Mouse (Mus musculus) G1E (cell line): ENCODE results near the gene Ptprg. TPM values are rescaled to one million over a fixed set of nuclear protein-coding genes. Genes with fewer than 3 reads are reported as not detected.

Experiments
- ATAC-seq: 2 replicates; pipeline ENCODE4 v1.8.0; 2016; ENCODE audit warnings: mild to moderate bottlenecking; ENCODE audit not compliant: insufficient number of reproducible peaks, poor library complexity, low FRiP score, severe bottlenecking; ENCODE audit errors: extremely low read depth
- DNase-seq: peaks from one replicate; pipeline ENCODE4 v3.0.0; 2012; ENCODE audit warnings: low spot score
- H3K27me3 ChIP-seq: 2 replicates; pipeline ENCODE4 v1.6.1; 2012; ENCODE audit warnings: mild to moderate bottlenecking, low read length, inconsistent platforms; ENCODE audit not compliant: insufficient read depth
- H3K36me3 ChIP-seq: replicated peaks from 2 replicates; pipeline ENCODE3; 2012; ENCODE audit warnings: mild to moderate bottlenecking, inconsistent platforms
- H3K4me1 ChIP-seq: 2 replicates; pipeline ENCODE4 v1.6.1; 2012; ENCODE audit warnings: low read depth, low read length, inconsistent platforms, mixed read lengths; ENCODE audit not compliant: insufficient read depth
- H3K4me3 ChIP-seq: 2 replicates; pipeline ENCODE4 v1.5.1; 2012; ENCODE audit warnings: low read depth, mild to moderate bottlenecking, inconsistent platforms, low read length, moderate library complexity, mixed read lengths
- H3K9me3 ChIP-seq: replicated peaks from 2 replicates; pipeline ENCODE4 v1.6.1; 2012; ENCODE audit warnings: inconsistent platforms
- CTCF ChIP-seq: IDR thresholded peaks from 2 replicates; pipeline ENCODE4 v1.5.1; 2012; ENCODE audit warnings: low read depth, low read length, inconsistent platforms, mixed read lengths
- GATA1 ChIP-seq: IDR thresholded peaks from 2 replicates; pipeline ENCODE4 v1.6.1; 2012; ENCODE audit warnings: borderline replicate concordance, low read length, inconsistent platforms, mixed read lengths
- GATA2 ChIP-seq: IDR thresholded peaks from 2 replicates; pipeline ENCODE4 v1.6.1; 2012; ENCODE audit warnings: low read depth, low read length, inconsistent platforms, borderline replicate concordance
- POLR2AphosphoS5 ChIP-seq: IDR thresholded peaks from 2 replicates; pipeline ENCODE4 v1.6.1; 2012; ENCODE audit warnings: low read depth, low read length, inconsistent platforms; ENCODE audit not compliant: insufficient replicate concordance
- TAL1 ChIP-seq: conservative IDR thresholded peaks from 2 replicates; pipeline ENCODE4 v1.6.1; 2012; ENCODE audit warnings: low read depth, low read length, inconsistent platforms, mixed read lengths
- polyA plus RNA-seq: library from polyadenylated mRNA; stranded (reverse); fragments of >175 nt; gene quantifications from 2 replicates; pipeline ENCODE4 v1.2.3, GENCODE M21; 2012
- total RNA-seq, 2 experiments: library from RNA; stranded (forward) in 1 of 2; stranded (reverse) in 1 of 2; fragments of 200-1000 nt in 1 of 2; fragments of >200 nt in 1 of 2; fragmentation: Nextera tagmentation in 1 of 2; gene quantifications; 2 replicates each; pipeline ENCODE4 v1.2.3; 2014 to 2017

Gene Ptprg
- total and polyA plus RNA-seq, 3 experiments: 0.05 TPM; not detected in 2

DNA sequence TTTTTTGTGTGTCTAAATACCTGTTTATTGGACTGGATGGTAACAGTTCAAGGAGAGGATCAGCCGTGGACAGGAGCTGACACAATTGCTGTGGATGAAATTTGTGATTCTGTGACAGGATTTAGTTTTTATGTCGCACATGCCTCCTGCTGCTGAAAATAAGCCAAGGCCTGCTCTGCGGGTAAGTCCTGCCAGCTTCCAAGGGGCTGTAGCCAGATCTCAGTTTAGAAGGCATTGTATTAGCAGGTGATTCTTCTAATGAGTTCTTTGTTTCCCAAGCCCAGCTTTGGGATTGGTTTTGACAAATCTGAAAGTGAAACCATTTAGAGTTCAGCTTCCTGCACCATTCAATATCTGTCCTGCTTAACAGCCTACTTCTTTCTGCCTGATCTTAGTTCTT is 299.6 kb downstream of the Ptprg start:
- no peaks in the 10 kb centered on the region for H3K36me3 ChIP-seq
- H3K27me3 ChIP-seq: no peaks in the 10 kb centered on the region
- TF ChIP-seq POLR2AphosphoS5 (no peak), GATA1 (no peak), GATA2 (no peak), TAL1 (no peak), CTCF (no peak)
- ATAC-seq (no peak), DNase-seq (no peak)
- no peaks in the 10 kb centered on the region for H3K4me1 ChIP-seq
- H3K9me3 ChIP-seq: peaks cover 7% of the 10 kb centered on the region; the same call in 1 of the 2 replicates
- H3K4me3 ChIP-seq: no peak overlapping the region

DNA sequence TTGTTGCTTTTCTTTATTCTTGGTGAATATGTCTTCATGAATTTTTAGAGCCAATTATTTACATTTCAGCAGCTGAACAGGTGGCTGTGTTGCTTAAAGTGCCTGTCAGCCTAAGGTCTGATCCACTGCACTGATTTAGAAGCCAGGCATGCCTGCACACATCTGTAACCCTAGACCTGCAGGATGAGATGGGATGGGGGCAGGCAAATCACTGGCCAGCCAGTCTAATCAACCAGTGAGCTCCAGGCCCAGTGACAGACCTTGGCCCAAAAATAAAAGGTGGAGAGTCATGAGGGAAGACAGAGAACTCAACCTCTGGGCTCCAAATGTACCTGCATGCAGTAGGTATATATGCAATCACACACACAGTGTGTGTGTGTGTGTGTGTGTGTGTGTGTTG is 302.2 kb downstream of the Ptprg start:
- DNase-seq (no peak), ATAC-seq (no peak)
- Histone ChIP-seq H3K36me3 (no peaks in the 10 kb centered on the region), H3K4me3 (no peak overlapping the region), H3K4me1 (no peaks in the 10 kb centered on the region), H3K27me3 (no peaks in the 10 kb centered on the region), H3K9me3 (peaks cover 9% of the 10 kb centered on the region)
- TF ChIP-seq GATA1 (no peak), GATA2 (no peak), TAL1 (no peak), CTCF (no peak), POLR2AphosphoS5 (no peak)

DNA sequence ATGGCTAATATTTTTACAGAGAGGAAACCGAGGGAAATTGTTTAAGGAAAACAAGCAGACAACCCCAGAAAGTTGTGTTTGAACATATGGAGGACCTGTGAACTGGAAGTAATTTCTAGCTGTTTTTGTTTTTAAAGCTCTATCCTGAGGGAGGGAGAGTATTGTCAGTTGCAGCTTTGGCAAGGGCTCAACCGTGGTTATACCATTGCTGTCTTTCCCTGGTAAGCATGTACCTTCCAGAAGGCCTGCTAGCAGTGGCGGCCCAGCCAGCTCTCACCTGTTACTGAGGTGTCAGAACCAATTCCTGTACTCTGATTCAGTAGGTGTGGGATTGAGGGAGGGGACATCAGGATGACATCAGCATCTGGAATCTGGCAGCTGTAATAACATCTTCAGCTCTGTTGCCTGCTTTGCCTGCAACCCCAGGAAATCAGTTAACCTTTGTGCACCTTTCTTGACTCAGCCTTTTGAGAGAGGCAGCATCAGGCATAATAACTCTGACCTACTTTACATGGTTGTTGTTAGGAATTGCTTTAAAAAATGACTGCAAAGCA is 304.7 kb downstream of the Ptprg start:
- Histone ChIP-seq H3K9me3 (peaks cover 8% of the 10 kb centered on the region), H3K4me1 (no peaks in the 10 kb centered on the region), H3K36me3 (no peaks in the 10 kb centered on the region), H3K4me3 (no peak overlapping the region), H3K27me3 (no peaks in the 10 kb centered on the region)
- no peak for ATAC-seq
- TF ChIP-seq GATA2 (no peak), TAL1 (no peak), CTCF (no peak), GATA1 (no peak), POLR2AphosphoS5 (no peak)
- no peak for DNase-seq

- ATAC-seq: no peak
- H3K36me3 ChIP-seq: no peaks in the 10 kb centered on the region
- no peak overlapping the region for H3K4me3 ChIP-seq
- H3K9me3 ChIP-seq: peaks cover 12% of the 10 kb centered on the region
- no peak for TF ChIP-seq CTCF
- TF ChIP-seq TAL1: no peak
- TF ChIP-seq POLR2AphosphoS5: no peak
- TF ChIP-seq GATA1: no peak
- TF ChIP-seq GATA2: no peak
- no peaks in the 10 kb centered on the region for H3K4me1 ChIP-seq
- H3K27me3 ChIP-seq: no peaks in the 10 kb centered on the region
- DNase-seq: no peak
Measured at GRCm38 (mm10) chr14:11863286-11863685, 310.0 kb downstream of the Ptprg start.

GRCm38 (mm10) chr14:11864840-11865239 is 311.5 kb downstream of the Ptprg start:
- Histone ChIP-seq H3K4me3 (no peak overlapping the region), H3K4me1 (no peaks in the 10 kb centered on the region), H3K36me3 (no peaks in the 10 kb centered on the region), H3K9me3 (peaks cover 16% of the 10 kb centered on the region; the same call in 1 of the 2 replicates), H3K27me3 (no peaks in the 10 kb centered on the region)
- ATAC-seq (no peak), DNase-seq (no peak)
- no peak for TF ChIP-seq GATA1

DNA sequence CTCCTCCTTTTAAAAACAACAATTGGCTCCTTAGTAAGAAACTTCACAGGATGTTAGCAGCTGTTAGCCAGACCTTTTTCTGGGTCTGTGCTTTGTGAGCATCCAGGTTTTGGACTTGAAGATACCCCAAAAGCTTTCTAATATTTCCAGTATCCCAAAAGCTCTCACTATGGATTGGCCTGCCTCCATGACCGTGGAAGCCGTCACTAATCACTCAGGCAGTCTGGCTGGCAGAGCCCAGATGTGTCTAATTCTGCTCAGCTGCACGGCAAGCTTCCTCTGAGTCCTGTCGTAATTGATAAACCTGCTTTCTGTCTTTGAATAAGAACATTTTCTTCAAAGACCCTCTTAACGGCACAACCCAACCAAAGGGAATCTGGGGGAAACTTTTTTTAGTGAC is 312.0 kb downstream of the Ptprg start:
- H3K4me1 ChIP-seq: no peaks in the 10 kb centered on the region
- ATAC-seq (no peak), DNase-seq (no peak)
- no peak overlapping the region for H3K4me3 ChIP-seq
- peaks cover 15% of the 10 kb centered on the region; the same call in 1 of the 2 replicates for H3K9me3 ChIP-seq
- H3K36me3 ChIP-seq: no peaks in the 10 kb centered on the region
- TF ChIP-seq CTCF (no peak), TAL1 (no peak), POLR2AphosphoS5 (no peak), GATA1 (no peak), GATA2 (no peak)
- H3K27me3 ChIP-seq: no peaks in the 10 kb centered on the region

- Histone ChIP-seq H3K4me1 (no peaks in the 10 kb centered on the region), H3K27me3 (no peaks in the 10 kb centered on the region), H3K4me3 (no peak overlapping the region), H3K9me3 (peaks cover 14% of the 10 kb centered on the region; the same call in 1 of the 2 replicates), H3K36me3 (no peaks in the 10 kb centered on the region)
- TF ChIP-seq GATA1: no peak
- TF ChIP-seq POLR2AphosphoS5: no peak
- TF ChIP-seq CTCF: no peak
- TF ChIP-seq TAL1: no peak
- no peak for TF ChIP-seq GATA2
- no peak for ATAC-seq
- DNase-seq: no peak
Measured at GRCm38 (mm10) chr14:11865872-11866271, 312.5 kb downstream of the Ptprg start.
